Mouse (Mus musculus) monocyte, adult 2 months (primary cell): Measurements from ENCODE around the gene Ager.
A peak's percentile ranks its signal among the peaks of the same experiment; 100 is the strongest.

Experiments
- DNase-seq, 2 experiments: peaks; one replicate each; pipeline ENCODE4 v3.0.0; 2022; ENCODE audit warnings: low spot score in 2 of 2, low read depth in 1 of 2

Ager gene

DNA sequence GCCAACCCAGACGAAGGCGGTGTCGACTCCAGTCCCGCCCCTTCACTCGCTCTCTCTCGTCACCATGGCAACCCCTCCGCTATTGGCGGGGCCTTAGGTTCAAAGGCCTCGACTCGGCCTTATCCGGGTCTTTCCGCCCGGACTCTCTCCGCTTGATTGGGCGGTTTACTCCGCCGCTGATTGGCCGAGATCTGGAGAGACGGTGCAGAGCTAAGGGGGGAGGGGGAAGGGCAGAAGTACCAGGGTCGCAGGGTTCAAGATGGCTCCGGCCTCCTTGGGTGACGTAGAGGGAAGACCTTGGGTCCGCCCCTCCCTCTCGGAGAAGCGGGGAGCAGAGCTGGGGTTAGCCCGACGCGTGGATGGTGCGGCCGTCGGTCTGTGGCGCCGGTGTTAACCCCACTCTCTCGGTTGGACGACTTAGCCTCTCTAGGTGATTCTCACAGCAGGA, 6.4 kb downstream of the Ager start, which contains the start of gene Agpat1:
Gene Agpat1 (plus strand): TSS at position 202 of the 448 bp plus-strand sequence.
- peak; percentile 93 to 95 for DNase-seq

DNA sequence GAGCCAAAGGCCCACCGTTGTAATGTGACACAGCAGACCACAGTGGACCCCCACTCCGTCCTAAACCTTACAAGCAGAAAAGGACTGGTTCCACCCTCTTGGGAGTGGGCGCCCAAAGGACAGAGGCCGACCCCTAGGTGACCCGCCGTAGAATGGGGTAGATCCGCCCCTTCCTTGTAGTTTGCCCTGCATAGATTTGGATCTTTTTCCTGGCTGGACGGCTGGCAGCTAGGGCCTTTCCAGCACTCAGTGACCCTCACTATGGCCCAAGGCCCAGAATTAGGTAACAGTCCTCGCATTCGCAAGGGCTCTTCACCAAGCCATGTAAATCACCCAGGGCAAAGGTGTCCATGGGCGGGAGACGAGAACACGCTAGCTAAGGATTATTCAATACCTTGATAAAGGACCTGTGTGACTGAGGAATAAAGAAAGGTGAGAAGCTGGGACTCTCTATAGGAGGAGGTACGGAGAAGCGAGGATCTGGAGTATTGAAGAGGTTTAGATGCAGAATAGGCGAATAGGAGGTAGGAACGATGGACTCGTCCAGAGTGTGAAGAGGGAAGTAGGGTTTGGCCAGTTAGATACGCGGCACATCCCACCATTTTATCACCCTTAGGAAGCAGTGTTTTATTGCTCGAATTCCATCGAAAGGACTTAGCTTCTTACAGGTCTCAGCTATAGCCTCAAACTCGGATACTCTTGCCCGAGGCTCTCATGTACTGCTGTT, 7.0 kb downstream of the Ager start:
- no peak for DNase-seq

DNA sequence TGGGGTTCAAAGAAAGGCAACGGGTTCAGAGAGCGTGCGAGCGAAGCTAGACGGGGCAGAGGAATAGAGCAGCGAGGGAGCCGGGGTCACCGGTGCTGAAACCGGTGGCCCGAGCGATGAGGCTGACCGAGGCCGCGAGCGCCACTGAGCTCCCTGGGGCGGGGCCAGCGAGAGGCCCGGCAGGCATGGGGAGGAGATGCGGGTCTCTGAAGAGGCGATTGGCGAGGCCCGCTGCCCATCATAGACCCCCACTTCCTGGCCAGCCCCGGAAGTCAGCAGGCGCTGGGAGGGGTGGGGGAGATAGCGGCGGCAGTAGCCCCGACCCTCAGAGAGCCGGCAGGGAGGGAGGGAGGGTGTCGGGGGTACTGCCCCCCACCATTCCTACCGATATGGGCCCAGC, 7.9 kb downstream of the Ager start:
- peak; percentile 68 to 79 for DNase-seq

DNA sequence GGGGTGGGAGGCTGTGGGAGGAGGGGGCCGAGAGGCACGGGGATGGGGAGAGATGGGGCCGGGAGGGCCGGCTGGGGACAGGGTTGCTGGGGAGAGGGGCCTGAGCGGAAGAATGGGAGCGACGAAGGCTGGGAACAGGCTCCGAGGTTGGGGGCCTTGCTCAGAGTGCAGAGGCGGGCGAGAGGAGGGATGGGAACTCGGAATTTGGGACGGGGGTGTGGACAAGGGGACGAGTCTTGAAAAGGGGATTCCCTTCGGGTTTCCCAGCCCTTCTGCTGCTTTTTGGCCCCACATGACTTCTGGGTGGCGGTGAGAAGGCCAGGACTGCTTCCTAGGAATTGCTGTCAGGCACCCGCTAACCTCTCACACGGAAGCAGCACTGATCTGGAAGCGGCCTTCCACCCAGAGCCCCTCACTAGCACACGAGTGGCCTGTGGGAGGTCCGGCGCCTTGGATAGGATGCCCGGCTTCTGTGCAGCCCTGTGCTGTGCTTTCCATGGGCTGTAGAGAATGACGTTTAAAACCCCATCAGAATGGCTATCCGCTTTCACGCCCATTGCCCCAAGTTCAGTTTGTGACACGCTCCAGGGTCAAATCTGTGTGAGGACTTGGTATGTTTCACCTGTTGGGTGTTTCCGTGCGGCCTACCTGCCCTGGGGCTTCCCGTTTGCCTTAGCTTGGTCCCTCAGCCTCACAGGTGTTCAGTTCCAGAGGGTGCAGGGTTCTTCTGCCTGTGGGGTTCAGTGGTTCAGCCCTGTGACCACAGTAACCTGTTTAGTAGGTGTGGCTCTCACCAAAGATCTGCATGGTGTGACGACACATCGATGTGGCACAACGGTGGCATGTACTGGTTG, 8.8 kb downstream of the Ager start:
- DNase-seq: no peak

DNA sequence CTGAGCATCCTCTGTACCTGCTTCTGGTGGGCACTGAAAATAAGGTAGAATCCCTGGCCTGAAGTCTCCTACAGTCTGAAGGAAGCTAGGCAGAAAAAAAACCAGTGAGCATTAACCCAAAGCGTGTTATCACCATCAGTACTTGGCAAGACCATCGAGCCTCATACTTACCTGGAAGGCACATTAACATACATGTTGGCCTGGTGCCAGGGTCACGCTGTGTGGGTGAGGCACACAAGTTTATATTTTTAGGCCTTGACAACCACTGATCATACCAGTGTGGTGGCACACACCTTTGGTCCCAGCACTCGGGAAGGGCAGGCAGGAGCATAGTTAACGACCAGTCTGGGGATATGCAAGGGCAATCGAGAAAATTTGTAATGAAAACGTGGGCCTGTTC, 10.3 kb downstream of the Ager start:
- no peak for DNase-seq

DNA sequence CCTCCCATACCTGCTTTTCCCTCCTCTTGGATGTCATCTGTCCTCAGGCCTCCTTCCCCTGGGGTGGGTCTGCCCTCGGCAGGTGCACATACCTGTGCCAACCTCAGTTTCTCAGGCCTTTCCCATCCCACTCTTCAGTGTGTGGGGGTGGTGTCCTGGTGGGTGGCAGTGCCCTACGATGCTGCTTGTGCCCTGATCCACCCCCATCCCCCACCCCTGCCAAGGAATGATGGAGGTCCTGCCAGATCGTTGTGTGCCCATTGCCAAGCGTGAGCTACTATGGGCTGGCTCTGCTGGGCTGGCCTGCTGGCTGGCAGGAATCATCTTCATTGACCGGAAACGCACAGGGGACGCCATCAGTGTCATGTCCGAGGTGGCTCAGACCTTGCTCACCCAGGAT, 13.4 kb downstream of the Ager start:
- DNase-seq: no peak

DNA sequence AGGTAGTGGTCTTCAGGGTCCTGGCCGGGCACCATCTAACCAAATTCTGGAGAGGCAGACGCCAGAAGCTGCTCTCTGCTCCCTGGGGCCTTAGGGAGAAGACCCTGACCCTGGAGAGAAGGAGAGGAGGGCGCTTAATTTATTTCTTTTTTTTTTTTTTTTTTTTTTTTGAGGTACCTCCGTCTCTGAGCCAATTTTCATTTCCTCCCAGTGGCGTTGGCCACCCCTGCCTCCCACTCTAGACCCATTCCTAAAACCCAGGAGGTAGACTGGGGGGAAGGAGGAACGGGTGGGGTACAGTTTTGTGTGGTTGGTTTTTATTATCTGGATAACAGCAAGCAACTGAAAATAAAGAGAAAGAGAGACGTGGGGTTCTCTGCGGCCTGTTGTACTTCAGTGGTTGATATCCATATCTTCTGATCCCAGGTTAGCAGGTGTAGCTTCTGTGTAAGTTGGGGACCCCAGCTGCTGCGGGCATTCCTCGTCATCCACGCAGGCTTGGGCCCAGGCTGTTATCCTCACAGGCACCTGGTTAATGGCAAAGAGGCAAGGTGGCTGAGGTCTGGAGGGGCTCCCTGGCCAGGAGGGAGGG, 15.5 kb downstream of the Ager start:
- no peak for DNase-seq

DNA sequence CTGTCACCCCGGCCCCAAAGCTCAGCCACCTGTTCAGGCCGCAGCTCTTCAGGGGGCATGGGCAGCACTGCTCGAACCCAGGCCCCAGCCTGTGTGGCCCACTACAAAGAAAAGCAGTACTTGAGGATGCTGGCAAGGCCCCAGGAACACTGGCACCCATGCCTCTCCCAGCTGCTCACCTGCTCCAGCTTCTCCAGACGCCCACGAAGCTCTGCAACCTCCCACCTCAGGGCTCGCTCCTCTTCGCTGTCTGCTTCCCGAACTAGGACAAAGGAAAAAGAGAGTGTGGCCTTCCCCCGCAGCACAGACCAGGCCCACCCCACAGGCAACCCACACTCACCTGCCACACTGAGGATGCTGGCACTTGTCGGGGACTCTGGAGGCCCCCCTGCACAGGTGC, 16.2 kb downstream of the Ager start:
- no peak for DNase-seq

DNA sequence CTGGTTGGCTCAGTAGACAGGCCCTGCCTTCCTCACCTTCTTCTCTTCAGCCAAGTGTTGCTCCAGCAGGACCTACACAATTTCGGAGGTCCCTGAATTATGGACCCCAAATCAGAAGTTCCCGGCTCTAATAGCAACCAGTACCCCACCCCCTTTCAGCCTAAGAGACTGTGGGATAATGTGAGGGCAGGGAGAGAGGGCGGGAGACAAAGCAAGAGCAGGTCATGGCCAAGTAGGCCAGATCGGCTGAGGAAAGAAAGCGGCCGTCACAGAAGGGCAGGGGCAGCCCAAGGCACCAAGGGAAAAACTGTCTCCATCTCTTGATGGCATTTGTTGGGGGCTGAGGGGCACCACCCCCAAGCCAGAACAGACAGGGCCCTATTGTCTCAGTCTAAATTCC, 18.2 kb downstream of the Ager start, which contains the start of gene Egfl8:
Gene Egfl8 (minus strand): TSS at position 101 of the 400 bp plus-strand sequence.
- no peak for DNase-seq

DNA sequence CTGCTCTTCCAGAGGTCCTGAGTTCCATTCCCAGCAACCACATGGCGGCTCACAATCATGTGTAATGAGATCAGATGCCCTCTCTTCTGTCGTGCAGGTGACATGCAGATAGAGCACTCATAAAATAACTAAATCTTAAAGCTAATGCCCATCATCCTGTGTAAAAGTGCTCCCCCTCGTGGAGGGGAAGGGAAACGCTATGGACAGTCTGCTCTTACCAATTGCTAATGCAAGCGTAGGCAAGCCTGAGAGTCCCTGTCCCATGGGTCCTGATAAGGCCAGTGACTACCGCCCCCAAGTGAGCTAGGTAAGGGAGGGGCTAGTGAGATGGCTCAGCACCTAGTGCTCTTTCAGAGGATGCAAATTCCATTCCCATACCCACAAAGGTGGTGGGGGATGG, 21.3 kb downstream of the Ager start:
- DNase-seq: peak; percentile 53 to 63

DNA sequence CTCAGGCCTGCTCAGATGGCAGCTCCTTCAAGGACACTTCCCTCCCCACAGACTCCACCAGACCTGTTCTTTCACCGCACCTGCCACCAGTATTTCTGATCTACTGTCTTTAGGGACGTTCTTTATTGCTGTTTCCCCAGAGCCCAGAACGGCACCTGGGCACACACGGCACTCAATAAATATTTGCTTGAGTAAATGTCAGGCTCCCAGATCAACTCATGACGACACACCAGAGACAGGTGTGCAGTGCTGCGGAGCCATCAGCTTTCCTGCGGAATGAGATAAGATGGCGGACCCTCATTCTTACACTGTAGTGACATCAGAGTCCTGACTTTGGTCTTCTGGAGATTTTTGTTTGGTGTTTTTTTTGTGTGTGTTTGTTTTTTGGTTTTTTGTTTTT, 23.3 kb downstream of the Ager start:
- no peak for DNase-seq

DNA sequence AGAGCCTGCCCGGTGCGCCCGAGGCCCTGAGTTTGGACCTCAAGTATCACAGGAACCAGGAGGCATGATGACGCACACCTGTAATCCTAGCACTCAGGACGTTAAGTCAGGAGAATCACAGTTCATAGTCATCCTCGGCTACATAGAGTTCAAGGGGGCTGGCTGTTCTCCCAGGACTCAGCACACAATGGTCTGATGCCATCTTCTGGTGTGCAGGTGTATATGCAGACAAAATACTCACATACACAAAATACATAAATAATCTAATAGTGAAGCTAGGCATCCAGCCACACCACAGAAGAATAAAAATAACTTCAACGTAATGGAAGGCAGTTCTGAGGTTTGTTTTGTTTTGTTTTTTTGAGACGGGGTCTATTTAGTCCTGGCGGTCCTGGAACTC, 25.5 kb downstream of the Ager start:
- no peak for DNase-seq

DNA sequence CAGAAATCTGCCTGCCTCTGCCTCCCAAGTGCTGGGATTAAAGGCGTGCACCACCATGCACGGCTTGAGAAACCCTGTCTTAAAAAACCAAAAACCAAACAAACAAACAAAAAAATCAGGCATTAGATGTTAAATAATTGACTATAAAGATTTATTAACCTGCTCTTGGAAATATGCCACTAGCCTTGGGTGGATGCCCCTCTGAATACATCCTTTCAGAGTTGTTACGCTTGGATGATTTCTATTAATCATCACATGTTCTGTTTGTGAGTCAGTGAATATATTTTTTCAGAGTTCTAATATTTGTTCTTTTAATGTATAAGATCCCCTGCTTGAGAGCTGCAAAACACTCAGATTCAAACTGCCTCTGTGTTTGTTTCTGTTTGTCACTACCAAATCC, 27.3 kb downstream of the Ager start:
- no peak for DNase-seq

DNA sequence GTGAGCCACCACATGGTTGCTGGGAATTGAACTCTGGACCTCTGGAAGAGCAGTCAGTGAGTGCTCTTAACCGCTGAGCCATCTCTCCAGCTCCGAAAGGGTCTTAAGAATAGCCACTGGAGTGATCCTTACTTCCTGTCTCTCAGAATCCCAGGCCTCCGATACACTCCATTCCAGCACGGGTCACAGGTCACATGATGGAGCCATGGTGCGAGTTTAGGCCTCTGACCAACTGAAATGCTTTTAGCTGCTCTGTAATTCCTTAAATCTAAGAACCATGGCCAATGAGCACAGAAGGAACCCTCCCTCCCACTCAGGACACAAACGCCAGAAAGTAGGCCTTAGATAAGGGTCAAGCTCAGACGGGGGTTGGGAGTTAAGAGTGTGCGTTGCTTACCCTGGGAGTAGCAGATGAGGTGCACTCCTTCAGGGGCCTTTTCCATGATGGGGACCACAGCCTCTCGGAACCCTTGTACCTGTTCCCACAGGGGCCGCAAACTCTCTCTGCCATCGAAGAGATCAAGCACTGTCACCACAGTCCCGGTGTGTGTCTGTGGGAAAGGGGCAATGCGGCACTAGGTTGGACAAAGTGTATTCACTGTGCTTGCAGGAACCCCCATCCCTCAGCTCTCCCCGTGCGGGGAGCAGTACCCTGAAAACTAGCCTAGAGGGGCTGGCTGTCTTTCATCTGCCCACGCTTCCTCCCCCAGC, 28.6 kb downstream of the Ager start:
- DNase-seq: no peak

DNA sequence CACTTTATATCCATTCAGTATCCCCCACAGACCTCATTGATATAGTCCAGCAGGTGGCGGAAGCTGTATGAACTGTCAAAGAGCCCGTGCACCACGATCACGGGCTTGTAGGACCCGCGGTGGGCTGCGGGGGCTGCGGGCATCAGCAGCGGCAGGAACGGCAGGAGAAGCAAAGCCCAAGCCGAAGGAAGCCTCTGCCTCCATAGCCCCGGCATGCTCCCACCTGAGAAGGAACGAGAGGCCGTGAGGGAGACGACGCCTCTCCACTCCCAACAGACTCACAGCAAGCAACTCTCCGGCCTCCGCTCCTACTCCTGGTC, 29.1 kb downstream of the Ager start:
- DNase-seq: no peak

DNA sequence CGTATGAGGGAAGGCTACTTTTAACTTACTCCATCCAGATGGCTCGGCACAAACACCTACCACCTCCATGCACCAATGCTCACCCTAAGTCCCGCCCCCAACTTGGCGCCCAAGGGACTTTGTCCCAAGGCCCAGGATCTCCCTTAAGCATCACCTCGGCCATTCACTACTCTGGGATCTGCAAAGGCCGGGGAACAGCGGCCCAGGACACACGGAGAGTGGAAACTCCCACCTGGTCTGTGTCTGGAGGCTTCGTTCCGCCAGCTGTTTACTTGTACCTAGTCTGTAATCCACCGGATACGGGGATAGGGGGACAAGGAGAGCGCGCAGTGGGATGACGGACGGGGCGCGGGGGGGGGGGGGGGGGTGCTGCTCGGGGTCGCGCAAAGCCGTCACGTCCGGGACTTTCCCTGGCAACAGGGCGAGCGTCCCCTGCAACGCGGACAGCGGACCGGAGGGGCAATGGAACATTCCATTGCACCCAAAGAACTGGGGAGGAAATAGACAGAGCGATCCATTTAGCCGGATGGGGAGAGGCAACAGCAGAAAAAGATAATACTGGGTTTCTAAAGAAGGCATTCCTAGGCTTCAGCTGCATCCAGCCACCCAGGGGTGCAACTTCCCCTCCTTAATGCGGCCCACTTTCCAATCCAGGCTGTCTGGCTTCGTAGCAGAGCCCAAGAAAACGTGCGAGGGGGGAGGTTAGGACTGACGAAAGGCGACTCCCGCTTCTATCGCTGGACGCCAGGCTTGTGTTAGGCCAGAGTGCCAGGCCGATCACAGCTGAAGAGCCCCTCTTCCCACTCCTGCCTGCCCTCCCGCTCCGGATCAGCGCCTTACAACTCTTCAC, 29.7 kb downstream of the Ager start:
- DNase-seq: no peak

DNA sequence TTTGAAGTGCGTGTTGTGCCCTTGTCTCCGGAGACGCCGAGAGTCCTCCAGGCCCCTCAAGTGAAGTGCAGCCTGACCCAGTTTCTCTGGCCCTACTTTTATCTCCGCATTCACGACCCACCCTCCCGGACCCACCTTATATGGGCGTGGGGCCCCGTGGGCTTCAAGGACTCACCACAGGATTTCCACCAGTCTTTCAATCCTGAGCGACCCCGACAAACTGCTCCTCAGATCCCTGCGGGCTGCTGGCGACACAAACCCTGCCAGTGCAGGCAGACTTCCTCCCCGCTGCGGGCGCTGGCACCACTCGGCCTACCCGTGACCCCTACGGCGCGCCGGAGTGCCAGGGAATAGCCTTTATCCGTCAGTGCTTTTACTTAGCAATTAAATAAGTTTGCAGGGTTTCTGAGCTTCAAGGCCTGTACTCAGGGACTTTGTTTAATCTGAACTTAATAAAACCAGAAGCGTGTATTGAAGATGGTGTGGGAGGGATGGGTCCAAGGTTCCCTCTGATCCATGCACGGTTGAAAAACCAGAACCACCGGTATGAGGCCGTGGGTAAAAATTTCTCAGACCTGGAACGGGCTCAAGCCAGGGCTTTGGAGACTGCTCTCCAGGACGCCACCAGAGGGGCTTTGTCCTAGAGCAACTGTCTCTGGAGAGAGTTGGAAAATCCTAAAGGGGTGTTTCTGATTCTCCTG, 30.4 kb downstream of the Ager start, which contains the start of gene Ppt2:
Gene Ppt2 (minus strand): TSS at position 568 of the 701 bp plus-strand sequence.
- peak in 1 of 2 experiments; percentile 31 for DNase-seq

DNA sequence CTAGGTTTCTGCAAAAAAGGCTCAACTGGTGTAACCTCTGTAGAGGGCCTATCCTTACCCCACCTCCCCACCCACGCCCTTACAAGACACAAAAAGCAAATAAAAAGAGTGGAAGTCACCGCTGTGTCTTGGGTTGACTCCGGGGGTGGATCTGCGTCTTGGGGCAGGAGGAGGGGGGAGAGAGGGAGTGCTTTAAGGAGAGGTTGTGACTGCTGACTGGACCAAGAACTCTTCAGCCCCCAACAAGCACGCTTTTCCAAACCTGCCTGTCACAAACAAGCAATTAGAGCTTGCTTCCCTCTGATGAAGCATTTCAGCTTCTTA, 30.9 kb downstream of the Ager start:
- no peak for DNase-seq

DNA sequence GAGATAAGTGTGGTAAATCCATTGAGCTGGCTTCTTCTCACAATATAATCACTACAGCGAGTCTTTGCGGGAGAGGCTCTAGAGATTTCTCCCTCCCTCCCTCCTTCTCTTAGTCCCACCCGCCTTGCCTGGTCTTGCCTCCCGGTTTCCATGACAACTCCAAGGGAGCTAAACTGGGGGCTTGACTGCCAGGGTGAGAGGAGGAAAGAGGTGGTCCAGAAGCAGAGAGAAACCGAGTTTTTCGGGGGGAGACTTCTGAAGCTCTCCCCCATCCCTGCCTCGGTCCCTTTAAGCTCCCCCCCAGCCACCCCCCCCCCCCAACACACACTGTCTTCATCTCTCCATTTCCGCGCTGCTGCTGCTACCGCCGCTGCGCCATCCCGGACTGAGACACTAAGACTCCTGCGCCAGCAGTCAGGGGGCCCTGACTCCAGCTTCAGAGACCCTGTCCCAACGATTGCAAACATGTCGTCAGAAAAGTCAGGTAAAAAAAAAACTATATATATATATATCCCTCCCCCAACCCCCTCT, 31.6 kb downstream of the Ager start, which contains the start of gene Prrt1:
Gene Prrt1 (plus strand): TSS at position 313 of the 531 bp plus-strand sequence.
- DNase-seq: no peak
